Mouse (Mus musculus) forebrain, embryonic 15.5 days (tissue): ENCODE measurements around the gene Psmd14. TPM values are rescaled to one million over a fixed set of nuclear protein-coding genes. Genes with fewer than 3 reads are reported as not detected.
A peak's percentile ranks its signal among the peaks of the same experiment; 100 is the strongest.

Experiments
- ATAC-seq: fragments of 200-750 bp; cut with Nextera tagmentation; replicated peaks from 2 replicates; pipeline ENCODE4 v1.8.0; 2017; ENCODE audit warnings: mild to moderate bottlenecking, moderate TSS enrichment, moderate library complexity
- H3K27ac ChIP-seq: fragments of 300-500 bp; sonication (generic); replicated peaks from 2 replicates; pipeline ENCODE4 v1.5.1; 2015; ENCODE audit warnings: mild to moderate bottlenecking, inconsistent platforms
- H3K27me3 ChIP-seq: fragments of 300-500 bp; sonication (generic); 2 replicates; pipeline ENCODE4 v1.6.1; 2015; ENCODE audit warnings: inconsistent platforms
- H3K36me3 ChIP-seq: fragments of 300-500 bp; sonication (generic); 2 replicates; pipeline ENCODE4 v1.6.1; 2015; ENCODE audit warnings: mild to moderate bottlenecking, inconsistent platforms
- H3K4me1 ChIP-seq: fragments of 300-500 bp; sonication (generic); 2 replicates; pipeline ENCODE4 v1.6.1; 2015; ENCODE audit warnings: inconsistent platforms
- H3K4me2 ChIP-seq: fragments of 300-500 bp; sonication (generic); replicated peaks from 2 replicates; pipeline ENCODE4 v1.6.1; 2015; ENCODE audit warnings: mild to moderate bottlenecking, inconsistent platforms
- H3K4me3 ChIP-seq: fragments of 300-500 bp; sonication (generic); 2 replicates; pipeline ENCODE4 v1.5.1; 2015; ENCODE audit warnings: mild to moderate bottlenecking, inconsistent platforms
- H3K9ac ChIP-seq: fragments of 300-500 bp; sonication (generic); replicated peaks from 2 replicates; pipeline ENCODE4 v1.6.1; 2015; ENCODE audit warnings: mild to moderate bottlenecking, inconsistent platforms
- H3K9me3 ChIP-seq: fragments of 300-500 bp; sonication (generic); 2 replicates; pipeline ENCODE4 v1.6.1; 2016; ENCODE audit warnings: inconsistent platforms
- WGBS: fragments of 180-500 bp; shearing (Covaris S2); methylation state at CpG from one replicate; pipeline ENCODE4 v1.1.7; 2015; ENCODE audit warnings: mixed read lengths; 5-methylcytosine and 5-hydroxymethylcytosine counted together
- polyA plus RNA-seq: library from polyadenylated mRNA; unstranded; fragments of >200 nt; fragmentation: Nextera tagmentation; extraction: Ambion mirVana; gene quantifications from 2 replicates; pipeline ENCODE4 v1.2.1, GENCODE M21; 2015

Psmd14 gene
- polyA plus RNA-seq = 251 and 257 TPM in 2 replicates

GRCm38 (mm10) chr2:61711108-61712040 is at the start of gene Psmd14:
Psmd14 (plus strand) TSS chr2:61711694.
- 4% methylated on average over 46 of the region's 52 CpGs for WGBS
- peak within 1 kb of the TSS; percentile 88 for H3K27ac ChIP-seq
- peak within 1 kb of the TSS; percentile 93 for H3K9ac ChIP-seq
- no peaks in the 10 kb centered on the region for H3K36me3 ChIP-seq
- peak; percentile 98 for ATAC-seq
- H3K4me1 ChIP-seq = peaks cover 16% of the 10 kb centered on the region
- peak within 1 kb of the TSS; percentile 96 for H3K4me3 ChIP-seq
- H3K9me3 ChIP-seq = no peaks in the 10 kb centered on the region
- no peaks in the 10 kb centered on the region for H3K27me3 ChIP-seq
- H3K4me2 ChIP-seq = peak within 1 kb of the TSS; percentile 54

- Histone ChIP-seq H3K9ac (no peak overlapping the region), H3K9me3 (no peaks in the 10 kb centered on the region), H3K36me3 (no peaks in the 10 kb centered on the region), H3K4me1 (peaks cover 39% of the 10 kb centered on the region), H3K27ac (peak overlapping the region; percentile 86), H3K4me2 (no peak overlapping the region), H3K4me3 (no peak overlapping the region), H3K27me3 (no peaks in the 10 kb centered on the region)
- ATAC-seq = no peak
- 62% methylated on average over 10 of the region's 10 CpGs for WGBS
Measured at GRCm38 (mm10) chr2:61662833-61663232, 48.7 kb upstream of the Psmd14 start.

- H3K36me3 ChIP-seq = no peaks in the 10 kb centered on the region
- H3K9me3 ChIP-seq = no peaks in the 10 kb centered on the region
- H3K27me3 ChIP-seq = no peaks in the 10 kb centered on the region
- H3K4me3 ChIP-seq = no peak overlapping the region
- peak overlapping the region; percentile 86 for H3K27ac ChIP-seq
- 19% methylated on average over 10 of the region's 10 CpGs for WGBS
- ATAC-seq = peak; percentile 84
- peaks cover 32% of the 10 kb centered on the region for H3K4me1 ChIP-seq
- H3K4me2 ChIP-seq = no peak overlapping the region
- 0 out of 2 replicates have a peak overlapping the region, but pooled peaks have one; percentile 10 for H3K9ac ChIP-seq
Measured at GRCm38 (mm10) chr2:61663573-61664241, 47.8 kb upstream of the Psmd14 start.

- no peaks in the 10 kb centered on the region for H3K36me3 ChIP-seq
- no peak overlapping the region for H3K4me2 ChIP-seq
- peaks cover 15% of the 10 kb centered on the region for H3K4me1 ChIP-seq
- H3K9ac ChIP-seq = no peak overlapping the region
- no peak for ATAC-seq
- no peaks in the 10 kb centered on the region for H3K9me3 ChIP-seq
- H3K4me3 ChIP-seq = no peak overlapping the region
- 0 out of 2 replicates have a peak overlapping the region, but pooled peaks have one; percentile 20 for H3K27ac ChIP-seq
- no peaks in the 10 kb centered on the region for H3K27me3 ChIP-seq
- 84% methylated on average over 7 of the region's 7 CpGs for WGBS
Measured at GRCm38 (mm10) chr2:61667420-61667819, 44.1 kb upstream of the Psmd14 start.

GRCm38 (mm10) chr2:61668260-61668659 is 43.2 kb upstream of the Psmd14 start:
- Histone ChIP-seq H3K27me3 (no peaks in the 10 kb centered on the region), H3K27ac (peak overlapping the region; percentile 20; the same call in 1 of the 2 replicates), H3K4me3 (no peak overlapping the region), H3K36me3 (no peaks in the 10 kb centered on the region), H3K9ac (no peak overlapping the region), H3K9me3 (no peaks in the 10 kb centered on the region), H3K4me1 (peaks cover 9% of the 10 kb centered on the region), H3K4me2 (no peak overlapping the region)
- WGBS = 28% methylated on average over 4 of the region's 4 CpGs
- no peak for ATAC-seq

- H3K4me1 ChIP-seq = no peaks in the 10 kb centered on the region
- H3K9ac ChIP-seq = no peak overlapping the region
- H3K36me3 ChIP-seq = no peaks in the 10 kb centered on the region
- WGBS = 91% methylated on average over 3 of the region's 3 CpGs
- no peak overlapping the region for H3K4me3 ChIP-seq
- no peak for ATAC-seq
- no peak overlapping the region for H3K27ac ChIP-seq
- no peak overlapping the region for H3K4me2 ChIP-seq
- H3K9me3 ChIP-seq = no peaks in the 10 kb centered on the region
- H3K27me3 ChIP-seq = no peaks in the 10 kb centered on the region
Measured at GRCm38 (mm10) chr2:61674555-61674954, 36.9 kb upstream of the Psmd14 start.

- Histone ChIP-seq H3K4me1 (no peaks in the 10 kb centered on the region), H3K36me3 (no peaks in the 10 kb centered on the region), H3K9me3 (no peaks in the 10 kb centered on the region), H3K4me3 (no peak overlapping the region), H3K27ac (no peak overlapping the region), H3K27me3 (no peaks in the 10 kb centered on the region), H3K9ac (no peak overlapping the region), H3K4me2 (no peak overlapping the region)
- no peak for ATAC-seq
- WGBS = 98% methylated on average over 1 of the region's 1 CpGs
Measured at GRCm38 (mm10) chr2:61681572-61681971, 29.9 kb upstream of the Psmd14 start.

GRCm38 (mm10) chr2:61686533-61686932 is 25.0 kb upstream of the Psmd14 start:
- 92% methylated on average over 1 of the region's 1 CpGs for WGBS
- H3K4me2 ChIP-seq = no peak overlapping the region
- no peak overlapping the region for H3K9ac ChIP-seq

GRCm38 (mm10) chr2:61689086-61689485 is 22.4 kb upstream of the Psmd14 start:
- Histone ChIP-seq H3K9me3 (no peaks in the 10 kb centered on the region), H3K4me2 (no peak overlapping the region), H3K9ac (no peak overlapping the region), H3K4me1 (no peaks in the 10 kb centered on the region), H3K27ac (no peak overlapping the region), H3K27me3 (no peaks in the 10 kb centered on the region), H3K36me3 (no peaks in the 10 kb centered on the region), H3K4me3 (no peak overlapping the region)
- 86% methylated on average over 3 of the region's 3 CpGs for WGBS
- ATAC-seq = no peak

More at GRCm38 (mm10) chr2:61686533-61686932, 25.0 kb upstream of the Psmd14 start:
- Histone ChIP-seq H3K27ac (no peak overlapping the region), H3K4me3 (no peak overlapping the region), H3K4me1 (no peaks in the 10 kb centered on the region), H3K9me3 (no peaks in the 10 kb centered on the region), H3K36me3 (no peaks in the 10 kb centered on the region), H3K27me3 (no peaks in the 10 kb centered on the region)
- no peak for ATAC-seq

- whole genome bisulfite sequencing = 92% methylated on average over 3 of the region's 3 CpGs
- Histone ChIP-seq H3K4me1 (peaks cover 16% of the 10 kb centered on the region), H3K4me2 (no peak overlapping the region), H3K27ac (no peak overlapping the region), H3K9me3 (no peaks in the 10 kb centered on the region), H3K4me3 (no peak overlapping the region), H3K27me3 (no peaks in the 10 kb centered on the region), H3K36me3 (no peaks in the 10 kb centered on the region), H3K9ac (no peak overlapping the region)
- no peak for ATAC-seq
Measured at GRCm38 (mm10) chr2:61709570-61709969, 1.9 kb upstream of the Psmd14 start.

- no peak overlapping the region for H3K27ac ChIP-seq
- peak overlapping the region; percentile 54 for H3K4me2 ChIP-seq
- 54% methylated on average over 3 of the region's 3 CpGs for WGBS
Measured at GRCm38 (mm10) chr2:61712526-61712925, 1.0 kb downstream of the Psmd14 start.

GRCm38 (mm10) chr2:61722401-61722982 is 11.0 kb downstream of the Psmd14 start:
- Histone ChIP-seq H3K27me3 (no peaks in the 10 kb centered on the region), H3K27ac (peak overlapping the region; percentile 43; the same call in 1 of the 2 replicates), H3K4me3 (no peak overlapping the region), H3K36me3 (no peaks in the 10 kb centered on the region), H3K4me2 (no peak overlapping the region), H3K4me1 (0 out of 2 replicates have a peak, but pooled peaks cover 3% of the 10 kb centered on the region), H3K9me3 (no peaks in the 10 kb centered on the region), H3K9ac (no peak overlapping the region)
- 42% methylated on average over 4 of the region's 4 CpGs for WGBS
- no peak; the same call in 1 of the 2 replicates for ATAC-seq

More at GRCm38 (mm10) chr2:61712526-61712925, 1.0 kb downstream of the Psmd14 start:
- ATAC-seq = no peak
- Histone ChIP-seq H3K36me3 (no peaks in the 10 kb centered on the region), H3K4me1 (peaks cover 16% of the 10 kb centered on the region), H3K27me3 (no peaks in the 10 kb centered on the region), H3K9me3 (no peaks in the 10 kb centered on the region), H3K4me3 (peak overlapping the region; percentile 96), H3K9ac (peak overlapping the region; percentile 93)
